Mouse (Mus musculus): ENCODE results near the gene Hdac10. TPM values are rescaled to one million over a fixed set of nuclear protein-coding genes. Genes with fewer than 3 reads are reported as not detected.

Hdac10 gene
- polyA plus RNA-seq (2015; fragmentation: Nextera tagmentation; extraction: Ambion mirVana): 27.3 and 29.2 TPM in 2 replicates

DNA sequence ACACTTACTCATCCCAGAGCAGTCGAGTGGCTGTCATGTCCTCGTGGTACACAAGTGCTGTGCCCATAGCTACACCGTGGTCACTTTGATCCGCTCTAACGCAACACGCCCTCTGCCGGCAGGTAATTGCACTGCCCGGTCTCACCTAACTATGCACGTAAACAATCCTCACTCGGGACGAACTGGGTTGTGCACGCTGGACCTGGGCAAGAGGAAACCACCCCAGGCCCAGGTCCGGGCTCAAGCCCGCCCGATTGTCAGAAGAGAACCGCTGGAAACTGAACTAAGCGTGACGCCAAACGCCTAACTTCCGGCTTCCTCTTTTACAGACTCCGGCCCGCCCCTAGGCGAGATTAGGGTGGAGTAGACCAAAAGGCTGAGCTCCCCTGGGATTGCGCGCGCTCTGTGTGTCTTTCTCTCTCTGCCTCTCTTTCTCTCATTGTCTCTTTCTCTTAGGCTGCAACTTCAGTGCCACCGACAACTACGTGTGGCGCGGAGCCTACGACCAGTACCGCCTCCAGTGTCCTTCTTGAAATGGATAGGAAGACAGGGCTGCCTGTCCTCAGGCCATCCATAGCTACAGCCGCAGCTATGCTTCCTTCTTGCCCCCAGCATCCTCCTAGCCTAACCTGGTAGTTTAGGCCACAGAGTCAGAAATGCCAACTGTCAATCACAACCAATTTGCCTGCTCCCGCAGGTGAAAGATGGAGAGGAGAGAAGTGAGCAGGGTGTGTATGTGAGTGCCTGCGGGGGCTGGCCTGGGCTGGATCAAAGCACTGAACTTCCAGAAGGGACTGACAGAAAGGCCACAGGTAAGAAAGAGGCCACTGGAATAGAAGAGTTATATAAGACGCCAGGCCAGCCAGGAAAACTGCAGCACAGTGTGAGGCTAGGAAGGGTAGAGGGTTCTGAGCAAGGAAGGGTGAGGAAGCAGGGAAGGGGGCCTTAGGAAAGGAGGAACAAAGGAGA lies at the start of gene Hdac10:
Hdac10 (minus strand) TSS at position 319 of the 969 bp plus-strand sequence.
- peak within 1 kb of the TSS; percentile 65 for H3K4me3 ChIP-seq (ENCODE audit: low read length)
- no peaks in the 10 kb centered on the region for H3K36me3 ChIP-seq (ENCODE audit: control insufficient read depth, insufficient read depth, low read length)
- peak within 1 kb of the TSS; percentile 81 for H3K27ac ChIP-seq (ENCODE audit: low read depth, low read length)
- peak within 1 kb of the TSS; percentile 64 for H3K4me2 ChIP-seq (ENCODE audit: low read length)
- H3K4me1 ChIP-seq (ENCODE audit: control insufficient read depth, insufficient read depth, low read depth, low read length): peaks cover 17% of the 10 kb centered on the region
- WGBS: 4% methylated on average over 35 of the region's 36 CpGs
- H3K9me3 ChIP-seq (ENCODE audit: control insufficient read depth, low read length): no peaks in the 10 kb centered on the region
- H3K9ac ChIP-seq (ENCODE audit: low read depth, low read length): peak within 1 kb of the TSS; percentile 81
- peak; percentile 85 for ATAC-seq
- H3K27me3 ChIP-seq (replicated peaks; ENCODE audit: control insufficient read depth, insufficient read depth, low read length): no peaks in the 10 kb centered on the region

DNA sequence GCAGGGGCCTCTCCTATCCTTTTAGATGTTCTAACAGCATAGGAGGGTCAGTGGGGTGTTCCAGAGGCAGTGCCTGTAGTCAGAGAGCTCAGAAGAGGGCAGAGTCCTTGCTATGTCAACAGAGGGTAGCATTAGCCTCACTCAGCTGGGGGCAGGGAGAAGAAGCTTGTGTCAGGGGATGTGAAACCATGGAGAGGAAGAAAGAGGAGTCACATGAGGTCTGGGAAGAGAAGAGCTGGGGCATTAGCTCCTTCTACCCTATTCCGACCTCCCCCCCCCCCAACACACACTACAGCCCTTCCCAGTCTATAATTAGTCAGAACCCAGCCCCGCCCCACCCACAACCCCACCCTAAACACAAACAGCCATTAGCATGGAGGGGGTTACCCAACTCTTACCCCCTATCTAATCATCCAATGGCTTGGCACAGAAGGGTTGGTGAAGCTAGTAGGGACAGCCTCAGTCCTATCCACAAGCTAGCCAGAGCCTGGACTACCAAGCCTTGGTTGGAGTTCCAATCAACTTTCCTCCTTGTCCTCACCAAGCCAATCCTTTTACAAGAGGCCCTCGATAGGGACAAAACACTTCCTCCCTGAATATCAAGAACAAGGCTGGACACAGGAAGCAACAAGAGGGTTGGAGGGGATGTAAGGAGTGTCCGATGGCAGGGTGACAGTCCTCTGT lies 49.2 kb upstream of the Hdac10 start:
- Histone ChIP-seq H3K4me1 (ENCODE audit: control insufficient read depth, insufficient read depth, low read depth, low read length) (peaks cover 71% of the 10 kb centered on the region), H3K4me3 (ENCODE audit: low read length) (no peak overlapping the region), H3K27me3 (replicated peaks; ENCODE audit: control insufficient read depth, insufficient read depth, low read length) (no peaks in the 10 kb centered on the region), H3K9ac (ENCODE audit: low read depth, low read length) (no peak overlapping the region; the same call in 1 of the 2 replicates), H3K36me3 (ENCODE audit: control insufficient read depth, insufficient read depth, low read length) (no peaks in the 10 kb centered on the region), H3K9me3 (ENCODE audit: control insufficient read depth, low read length) (no peaks in the 10 kb centered on the region), H3K4me2 (ENCODE audit: low read length) (peak overlapping the region; percentile 92), H3K27ac (ENCODE audit: low read depth, low read length) (peak overlapping the region; percentile 18; the same call in 1 of the 2 replicates)
- ATAC-seq: no peak
- 76% methylated on average over 4 of the region's 4 CpGs for WGBS

DNA sequence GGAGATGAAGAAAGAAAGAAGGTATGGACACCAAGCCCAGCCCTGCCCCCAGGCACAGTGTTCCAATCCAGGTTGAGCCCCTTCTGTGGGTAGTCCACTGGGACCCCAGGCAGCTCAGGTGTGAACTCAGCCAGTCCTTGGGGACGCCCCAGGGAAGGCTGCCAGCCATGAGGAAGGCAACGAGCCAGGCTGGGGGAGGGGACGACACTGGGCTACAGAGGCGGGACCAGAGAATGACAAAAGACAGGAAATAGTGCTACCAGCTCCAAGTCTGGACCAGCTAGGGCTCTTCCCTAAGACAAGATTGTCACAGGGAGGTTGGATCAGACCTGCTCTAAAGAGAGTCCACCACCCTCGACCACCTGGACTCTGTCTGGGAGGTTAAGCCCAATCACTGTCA lies 48.6 kb upstream of the Hdac10 start:
- Histone ChIP-seq H3K4me2 (ENCODE audit: low read length) (peak overlapping the region; percentile 92), H3K4me3 (ENCODE audit: low read length) (no peak overlapping the region), H3K9me3 (ENCODE audit: control insufficient read depth, low read length) (no peaks in the 10 kb centered on the region), H3K4me1 (ENCODE audit: control insufficient read depth, insufficient read depth, low read depth, low read length) (peaks cover 74% of the 10 kb centered on the region), H3K27me3 (replicated peaks; ENCODE audit: control insufficient read depth, insufficient read depth, low read length) (no peaks in the 10 kb centered on the region), H3K27ac (ENCODE audit: low read depth, low read length) (peak overlapping the region; percentile 10; the same call in 1 of the 2 replicates), H3K36me3 (ENCODE audit: control insufficient read depth, insufficient read depth, low read length) (no peaks in the 10 kb centered on the region), H3K9ac (ENCODE audit: low read depth, low read length) (no peak overlapping the region)
- 8% methylated on average over 5 of the region's 5 CpGs for WGBS
- ATAC-seq: no peak

DNA sequence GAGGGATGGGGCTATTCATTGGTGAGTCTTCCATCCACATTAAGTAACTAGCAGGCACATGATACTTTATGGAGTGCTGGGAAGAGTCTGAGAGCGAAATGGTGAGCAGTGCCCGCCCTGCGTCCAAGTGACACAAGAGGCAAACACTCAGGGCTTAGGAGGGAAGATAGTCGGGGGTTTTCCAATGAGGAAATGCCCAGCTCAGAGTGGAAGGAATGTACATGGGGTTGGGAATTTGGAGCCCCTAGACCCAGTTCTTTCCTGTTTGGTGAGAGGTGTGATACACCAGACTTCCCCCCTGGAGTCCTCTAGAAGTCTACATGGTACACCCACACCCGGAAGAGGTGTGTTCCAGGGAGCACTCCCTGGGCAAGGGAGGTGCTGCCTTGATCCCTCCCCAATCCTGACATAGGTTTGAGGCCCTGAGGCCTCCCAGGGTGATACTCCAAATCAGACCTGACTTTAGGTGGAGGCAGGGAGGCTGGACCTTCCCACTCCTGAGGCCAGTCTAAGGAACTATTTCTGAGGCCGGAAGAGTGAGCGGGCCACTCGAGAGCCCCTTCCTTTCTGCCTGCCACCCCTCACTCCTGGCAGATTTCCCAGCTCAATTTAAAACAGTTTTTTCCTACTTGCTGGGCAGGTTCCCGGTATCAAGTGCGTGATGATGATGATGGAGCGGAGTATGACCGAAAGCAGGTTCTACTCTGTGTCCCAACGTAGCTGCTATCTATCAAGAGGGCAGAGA lies 47.1 kb upstream of the Hdac10 start:
- Histone ChIP-seq H3K9me3 (ENCODE audit: control insufficient read depth, low read length) (no peaks in the 10 kb centered on the region), H3K4me1 (ENCODE audit: control insufficient read depth, insufficient read depth, low read depth, low read length) (peaks cover 74% of the 10 kb centered on the region), H3K27ac (ENCODE audit: low read depth, low read length) (no peak overlapping the region), H3K36me3 (ENCODE audit: control insufficient read depth, insufficient read depth, low read length) (no peaks in the 10 kb centered on the region), H3K4me3 (ENCODE audit: low read length) (no peak overlapping the region), H3K4me2 (ENCODE audit: low read length) (peak overlapping the region; percentile 8; the same call in 1 of the 2 replicates), H3K27me3 (replicated peaks; ENCODE audit: control insufficient read depth, insufficient read depth, low read length) (no peaks in the 10 kb centered on the region), H3K9ac (ENCODE audit: low read depth, low read length) (no peak overlapping the region)
- ATAC-seq: no peak
- WGBS: 68% methylated on average over 13 of the region's 13 CpGs

DNA sequence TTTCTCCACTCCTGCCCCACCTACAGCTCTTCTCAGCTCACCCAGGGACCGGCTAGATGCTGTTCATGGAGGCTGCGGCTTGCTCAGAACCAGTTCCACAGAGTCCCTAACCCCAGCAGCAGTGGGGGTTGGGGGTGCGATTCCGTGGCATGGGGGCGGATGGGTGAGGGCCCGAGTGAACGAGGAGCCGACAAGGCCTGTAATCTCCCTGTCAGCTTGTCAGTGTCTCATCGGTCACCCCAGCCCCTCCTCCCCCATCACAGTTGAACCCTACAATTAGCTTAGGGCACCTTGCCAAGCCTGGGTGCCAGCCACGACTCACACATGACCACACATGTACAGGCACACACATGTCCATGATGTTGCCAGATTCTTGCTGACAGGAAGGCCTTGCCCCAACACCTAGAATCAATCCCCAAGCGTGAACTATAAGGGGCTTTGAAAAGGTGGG lies 46.4 kb upstream of the Hdac10 start:
- no peaks in the 10 kb centered on the region for H3K9me3 ChIP-seq (ENCODE audit: control insufficient read depth, low read length)
- 51% methylated on average over 11 of the region's 11 CpGs for WGBS
- H3K36me3 ChIP-seq (ENCODE audit: control insufficient read depth, insufficient read depth, low read length): 0 out of 2 replicates have a peak, but pooled peaks cover 2% of the 10 kb centered on the region
- no peak overlapping the region for H3K4me3 ChIP-seq (ENCODE audit: low read length)
- H3K4me1 ChIP-seq (ENCODE audit: control insufficient read depth, insufficient read depth, low read depth, low read length): peaks cover 78% of the 10 kb centered on the region
- H3K27me3 ChIP-seq (replicated peaks; ENCODE audit: control insufficient read depth, insufficient read depth, low read length): no peaks in the 10 kb centered on the region
- ATAC-seq: no peak
- H3K4me2 ChIP-seq (ENCODE audit: low read length): 0 out of 2 replicates have a peak overlapping the region, but pooled peaks have one; percentile 8
- H3K27ac ChIP-seq (ENCODE audit: low read depth, low read length): no peak overlapping the region
- no peak overlapping the region for H3K9ac ChIP-seq (ENCODE audit: low read depth, low read length)

DNA sequence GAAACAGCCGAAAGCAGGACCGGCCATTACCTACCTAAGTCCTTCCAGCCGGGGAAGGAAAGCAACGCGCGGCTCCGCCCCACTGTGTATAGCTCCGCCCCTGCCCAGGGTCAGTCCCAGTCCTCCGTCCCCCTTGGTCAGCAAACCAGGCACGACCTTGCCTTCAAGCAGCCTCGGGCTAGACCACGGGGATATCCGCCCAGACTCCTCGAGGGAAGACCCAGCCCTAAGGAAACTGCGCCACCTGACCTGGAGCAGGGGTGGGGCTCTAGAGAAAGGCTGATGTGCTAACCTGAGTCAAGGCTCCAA lies 45.4 kb upstream of the Hdac10 start:
- ATAC-seq: peak; percentile 21; the same call in 1 of the 2 replicates
- H3K27ac ChIP-seq (ENCODE audit: low read depth, low read length): peak overlapping the region; percentile 80
- H3K36me3 ChIP-seq (ENCODE audit: control insufficient read depth, insufficient read depth, low read length): 0 out of 2 replicates have a peak, but pooled peaks cover 2% of the 10 kb centered on the region
- 0% methylated on average over 13 of the region's 15 CpGs for WGBS
- peak overlapping the region; percentile 57 for H3K4me3 ChIP-seq (ENCODE audit: low read length)
- H3K27me3 ChIP-seq (replicated peaks; ENCODE audit: control insufficient read depth, insufficient read depth, low read length): no peaks in the 10 kb centered on the region
- H3K9ac ChIP-seq (ENCODE audit: low read depth, low read length): peak overlapping the region; percentile 78
- peak overlapping the region; percentile 96 for H3K4me2 ChIP-seq (ENCODE audit: low read length)
- H3K9me3 ChIP-seq (ENCODE audit: control insufficient read depth, low read length): no peaks in the 10 kb centered on the region
- H3K4me1 ChIP-seq (ENCODE audit: control insufficient read depth, insufficient read depth, low read depth, low read length): peaks cover 83% of the 10 kb centered on the region

DNA sequence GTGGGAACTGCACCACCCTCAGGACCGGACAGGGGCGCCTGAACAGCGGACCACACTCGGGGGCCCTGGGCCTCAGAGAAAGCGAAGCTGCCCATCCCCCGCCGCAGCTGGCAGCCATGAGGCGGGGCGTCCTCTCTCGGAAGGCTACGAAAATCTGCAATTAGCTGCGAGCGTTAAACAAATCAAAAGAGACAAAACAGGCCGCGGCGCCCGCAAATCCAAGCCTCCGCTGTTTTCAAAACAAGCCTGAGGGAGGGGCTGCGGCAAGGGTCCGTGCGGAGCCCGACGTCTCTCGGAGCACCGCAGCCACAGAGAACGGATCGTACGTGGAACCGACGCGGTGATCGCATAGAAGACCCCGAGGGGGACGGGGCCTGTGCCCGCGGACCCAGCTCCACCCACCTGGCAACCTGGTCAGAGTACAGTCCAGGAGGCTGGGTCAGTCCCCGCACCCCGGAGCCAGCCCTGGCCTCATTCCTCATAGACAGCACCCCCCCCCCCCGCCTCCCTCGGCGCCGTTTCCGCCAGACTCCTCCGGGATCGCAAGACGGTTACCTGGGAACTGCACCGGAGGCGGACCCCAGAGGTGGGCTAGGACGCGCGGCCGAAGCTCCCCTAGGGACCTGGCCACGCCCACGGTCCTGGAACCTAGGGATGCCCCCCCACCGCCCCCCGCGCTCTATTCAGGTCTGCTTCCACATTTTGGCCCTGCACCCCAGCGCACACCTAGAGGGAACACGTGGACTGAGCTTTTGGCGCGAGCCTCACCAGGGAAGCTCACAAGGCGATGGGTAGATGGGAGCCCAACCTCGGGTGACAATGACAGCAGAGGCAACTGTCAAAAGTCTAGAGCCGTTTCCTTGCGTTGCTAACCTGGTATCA lies 44.8 kb upstream of the Hdac10 start:
- Histone ChIP-seq H3K9me3 (ENCODE audit: control insufficient read depth, low read length) (no peaks in the 10 kb centered on the region), H3K4me2 (ENCODE audit: low read length) (peak overlapping the region; percentile 96), H3K36me3 (ENCODE audit: control insufficient read depth, insufficient read depth, low read length) (0 out of 2 replicates have a peak, but pooled peaks cover 2% of the 10 kb centered on the region), H3K27ac (ENCODE audit: low read depth, low read length) (peak overlapping the region; percentile 80), H3K4me3 (ENCODE audit: low read length) (peak overlapping the region; percentile 57), H3K4me1 (ENCODE audit: control insufficient read depth, insufficient read depth, low read depth, low read length) (peaks cover 77% of the 10 kb centered on the region), H3K27me3 (replicated peaks; ENCODE audit: control insufficient read depth, insufficient read depth, low read length) (no peaks in the 10 kb centered on the region), H3K9ac (ENCODE audit: low read depth, low read length) (peak overlapping the region; percentile 78)
- under 1% methylated on average over 51 of the region's 65 CpGs for WGBS
- ATAC-seq: 0 out of 2 replicates have a peak, but pooled peaks have one; percentile 5

All from hindbrain, embryonic 16.5 days (tissue).